Mouse (Mus musculus) embryonic fibroblast, embryonic 13.5 days (primary cell): ENCODE data around the gene Zdhhc14.

Experiments used
- CTCF ChIP-seq: IDR thresholded peaks from 2 replicates; pipeline ENCODE4 v1.5.1; 2011; ENCODE audit warnings: mild to moderate bottlenecking, control low read depth, low read length, moderate library complexity, borderline replicate concordance; ENCODE audit not compliant: insufficient read depth
- POLR2A ChIP-seq: IDR thresholded peaks from 2 replicates; pipeline ENCODE4 v1.6.1; 2011; ENCODE audit warnings: low read depth, mild to moderate bottlenecking, control low read depth, low read length, moderate library complexity

DNA sequence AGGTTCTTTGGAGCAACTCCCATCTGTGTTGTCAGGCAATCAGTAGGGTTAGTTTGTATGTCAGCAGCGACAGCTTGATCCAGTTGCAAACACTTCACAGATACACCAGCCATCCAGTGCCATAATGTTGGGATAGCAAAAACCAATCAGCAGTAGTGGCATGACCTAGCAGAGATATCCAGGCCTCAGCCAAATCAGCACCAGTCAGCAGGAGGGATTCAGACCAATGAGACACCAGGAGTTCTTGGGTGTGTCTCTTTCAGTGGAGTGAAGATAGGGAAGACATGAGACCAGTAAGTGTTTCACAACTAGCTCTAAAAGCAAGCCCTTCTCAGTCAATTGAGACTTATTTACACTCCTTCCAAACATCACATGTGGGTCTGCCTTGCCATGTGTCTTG, 7.7 kb upstream of the Zdhhc14 start:
- TF ChIP-seq POLR2A (no peak), CTCF (no peak)
